Mouse (Mus musculus) heart, adult 11 months (tissue): ENCODE measurements around the gene Cyp51.
"Not testable (repeated sequence)": the region's sequence is repeated elsewhere in the genome, so short reads cannot be mapped to it uniquely, and the experiment has no call there.

Experiments
- DNase-seq: peaks from one replicate; pipeline ENCODE4 v3.0.0; 2022

Cyp51 gene

DNA sequence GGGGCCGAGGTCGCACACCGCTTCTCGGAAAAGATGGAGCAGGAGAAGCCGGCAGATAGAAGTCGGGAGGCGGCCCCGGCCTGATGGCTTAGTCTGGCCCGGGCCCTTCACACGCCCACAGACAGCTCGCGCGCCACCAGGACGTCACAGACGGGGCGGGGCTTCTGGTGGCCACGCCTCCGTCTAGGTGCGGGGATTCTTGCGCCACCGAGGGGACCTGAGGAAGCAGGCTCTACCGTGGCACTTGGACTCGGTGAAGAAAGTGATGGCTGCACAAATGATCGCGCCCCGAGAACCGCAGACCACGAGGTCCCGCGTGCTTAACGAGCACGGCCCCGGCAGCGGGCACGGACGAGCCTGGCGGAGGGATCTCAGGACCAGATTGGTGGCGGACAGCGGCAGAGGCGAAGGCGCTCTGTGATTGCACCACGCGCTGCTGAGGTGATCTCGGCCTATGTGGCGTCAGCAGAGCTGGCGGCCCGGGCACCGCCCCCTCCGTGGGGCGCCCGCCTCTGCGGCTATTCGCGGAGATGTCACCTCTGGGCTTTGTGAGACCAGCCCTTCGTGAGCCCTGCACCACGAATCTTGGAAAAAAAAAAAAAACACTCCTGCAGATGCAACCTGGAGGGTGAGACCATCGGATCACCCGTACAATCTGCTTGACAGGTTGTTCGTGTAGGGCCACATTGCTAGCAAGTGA, at the start of gene Cyp51:
Gene Cyp51 (minus strand): TSS at position 406 of the 700 bp plus-strand sequence.
- peak; percentile 99 for DNase-seq

DNA sequence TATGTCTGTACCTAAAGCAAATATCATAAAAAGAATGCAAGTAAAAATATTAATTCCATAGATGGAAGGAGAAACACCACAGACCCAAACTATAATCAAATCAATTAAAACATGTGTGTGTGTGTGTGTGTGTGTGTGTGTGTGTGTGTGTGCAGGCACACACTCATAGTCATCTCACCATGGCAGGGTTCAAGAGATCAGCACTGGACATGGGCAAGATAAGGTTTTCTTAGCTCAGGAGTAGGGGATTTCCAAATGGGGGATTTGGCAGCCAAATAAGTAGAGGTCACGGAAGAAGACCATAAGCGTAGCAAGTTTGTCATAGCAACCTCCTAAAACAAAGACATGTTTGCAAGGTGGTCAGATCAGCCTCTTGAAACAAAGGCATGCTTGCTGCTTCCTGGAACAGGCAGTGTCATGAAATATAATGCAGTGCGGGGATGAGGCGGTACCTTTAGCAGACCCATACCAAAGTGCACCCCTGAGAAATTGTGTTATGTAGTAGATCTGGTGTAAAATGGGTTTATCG, 8.1 kb upstream of the Cyp51 start:
- no peak for DNase-seq

DNA sequence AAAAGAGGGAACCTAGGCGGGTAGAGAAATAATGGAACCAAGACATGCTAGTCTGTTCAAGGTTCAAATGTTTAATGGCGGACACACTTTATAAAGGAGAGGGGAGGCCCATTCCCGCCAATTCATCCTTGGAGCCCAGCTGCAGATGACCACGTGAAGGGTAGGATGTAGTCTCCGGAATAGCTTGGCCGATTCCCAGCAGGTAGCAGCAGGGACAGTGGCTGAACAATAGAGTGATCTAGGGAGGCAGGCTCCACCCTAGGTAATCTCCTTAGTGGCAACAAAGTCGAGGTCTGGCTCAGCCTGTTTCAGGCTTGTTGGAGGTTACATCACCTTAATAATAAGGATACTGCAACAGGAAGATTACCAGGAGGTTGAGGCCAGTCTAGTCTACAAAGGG, 2.5 kb upstream of the Cyp51 start:
- not testable (repeated sequence) for DNase-seq

DNA sequence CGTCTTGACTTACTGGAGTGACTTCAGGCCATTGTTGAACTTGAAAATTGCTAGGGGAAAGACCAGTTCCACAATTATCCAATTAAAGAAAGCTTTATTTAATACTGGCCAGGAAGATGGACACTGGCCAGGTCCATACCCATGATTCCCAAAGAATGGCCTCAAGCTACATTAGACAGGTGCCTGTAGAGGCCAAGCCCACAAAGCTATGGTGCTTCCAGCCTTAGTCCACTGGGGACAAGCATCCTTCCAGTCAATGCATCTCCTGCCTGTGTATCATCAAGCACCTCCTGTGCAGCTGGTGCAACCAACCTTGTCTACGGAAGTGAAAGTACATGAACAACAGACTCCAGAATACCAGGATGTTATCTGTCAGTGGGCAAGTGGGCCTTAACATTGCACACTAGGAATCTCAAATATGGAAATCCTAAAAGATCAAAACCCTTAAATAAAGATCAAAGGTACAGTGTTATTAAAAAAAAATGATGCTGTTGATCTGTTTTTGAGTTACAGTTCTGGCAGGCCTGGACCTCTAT, 1.2 kb upstream of the Cyp51 start:
- DNase-seq = peak; percentile 54

DNA sequence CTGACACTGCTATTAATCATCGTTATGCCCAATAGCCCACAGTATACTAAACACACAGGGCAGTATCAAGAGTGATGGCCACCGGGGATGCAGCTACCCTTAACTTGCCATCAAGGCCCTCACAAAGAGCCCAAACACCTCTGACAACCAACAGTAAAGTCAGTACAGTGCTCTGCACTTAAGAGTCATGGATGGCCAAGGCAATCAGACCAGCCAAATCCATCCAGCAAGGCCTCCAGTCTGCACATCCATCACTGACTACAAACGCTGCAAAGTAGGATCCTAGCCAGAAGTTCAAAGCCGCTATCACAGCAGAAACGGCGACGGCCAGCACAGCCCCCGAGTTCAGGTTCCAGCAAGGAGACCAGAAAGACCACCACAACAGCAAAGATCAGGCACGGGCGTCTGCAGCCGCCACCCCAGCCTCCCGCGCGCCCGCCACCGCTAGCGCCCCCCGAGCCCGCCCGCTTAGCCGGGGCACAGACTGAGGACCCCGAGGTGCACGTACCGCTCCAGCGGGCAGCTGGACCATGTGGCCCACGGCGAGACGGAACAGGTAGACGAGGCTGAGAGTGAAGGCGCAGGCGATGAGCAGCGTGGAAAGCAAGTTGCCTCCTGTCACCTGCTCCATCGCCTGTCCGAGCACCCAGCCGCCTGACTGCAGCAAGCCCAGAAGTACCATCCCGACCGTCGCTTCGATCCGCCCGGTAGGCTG, 763 bp downstream of the Cyp51 start:
- DNase-seq = no peak

DNA sequence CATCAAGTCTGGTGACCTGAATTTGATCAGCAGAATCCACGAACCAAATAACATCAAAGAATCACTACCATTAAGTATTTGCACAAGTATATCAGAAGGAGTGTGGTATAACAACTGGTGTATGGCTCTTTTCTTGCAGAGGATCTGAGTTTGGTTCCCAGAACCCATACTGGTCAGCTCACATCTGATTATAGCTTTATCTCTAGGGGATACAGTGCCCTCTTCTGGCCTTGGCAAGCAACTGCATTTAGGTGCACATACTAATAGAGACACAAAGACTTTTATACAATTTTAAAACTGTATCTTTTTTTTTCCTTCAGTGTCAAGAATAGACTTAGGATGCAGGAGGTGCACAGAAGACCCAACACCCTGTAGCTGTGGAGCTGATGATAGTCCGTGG, 2.8 kb downstream of the Cyp51 start:
- peak; percentile 23 for DNase-seq

DNA sequence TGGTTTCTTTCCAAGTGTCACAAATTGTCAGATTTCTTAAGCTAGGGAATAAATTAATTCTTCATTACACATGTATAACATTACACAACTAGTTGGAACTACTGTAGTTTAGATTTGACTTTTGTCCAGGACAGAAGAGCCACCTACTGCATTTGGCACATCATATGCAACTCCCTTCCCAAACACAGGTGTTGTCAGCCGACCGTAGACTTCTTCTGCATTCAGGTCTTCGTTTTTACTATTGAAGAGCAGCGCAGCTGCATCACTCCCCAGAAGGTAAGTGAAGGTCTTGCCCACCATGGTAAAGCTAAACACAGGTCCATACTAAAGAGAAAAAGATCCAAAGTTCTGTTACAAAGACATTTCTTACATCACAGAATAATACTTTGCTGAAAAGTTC, 3.5 kb downstream of the Cyp51 start:
- DNase-seq = peak; percentile 74

DNA sequence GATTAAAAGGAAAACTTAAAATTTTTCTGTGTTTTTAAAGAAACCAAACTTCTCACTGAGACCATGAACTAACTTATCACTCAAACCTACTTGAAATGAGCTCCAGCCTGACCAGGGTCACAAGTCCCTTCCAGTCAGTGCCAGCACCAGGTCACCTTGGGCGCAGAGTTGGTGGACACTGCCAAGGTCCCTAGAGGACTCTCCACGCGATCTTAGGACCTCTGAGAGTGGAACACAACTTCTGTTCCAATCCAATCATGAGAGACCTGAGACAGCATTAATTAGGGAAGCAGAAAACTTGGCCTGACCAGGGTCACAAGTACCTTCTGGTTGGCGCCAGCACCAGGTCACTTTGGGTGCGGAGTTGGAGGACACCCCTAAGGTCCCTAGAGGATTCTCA, 10.1 kb downstream of the Cyp51 start:
- peak; percentile 87 for DNase-seq

DNA sequence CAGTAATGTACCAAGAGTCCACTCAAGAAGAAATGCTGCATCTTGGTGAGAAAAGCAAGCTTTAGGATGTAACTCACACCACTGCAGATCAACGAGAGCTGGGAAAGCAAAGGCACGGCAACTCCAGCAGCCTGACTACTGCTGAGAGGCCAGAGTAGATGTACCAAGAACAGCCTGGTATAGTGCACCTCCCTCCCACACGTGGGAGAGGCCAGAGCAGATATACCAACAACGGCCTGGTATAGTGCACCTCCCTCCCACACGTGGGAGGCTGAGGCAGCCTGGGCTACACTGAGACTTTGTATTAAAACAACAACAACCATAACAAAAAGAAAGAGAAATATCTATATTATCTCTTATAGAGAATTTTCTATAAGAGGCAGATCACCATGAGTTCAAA, 16.4 kb downstream of the Cyp51 start:
- DNase-seq = peak; percentile 72

DNA sequence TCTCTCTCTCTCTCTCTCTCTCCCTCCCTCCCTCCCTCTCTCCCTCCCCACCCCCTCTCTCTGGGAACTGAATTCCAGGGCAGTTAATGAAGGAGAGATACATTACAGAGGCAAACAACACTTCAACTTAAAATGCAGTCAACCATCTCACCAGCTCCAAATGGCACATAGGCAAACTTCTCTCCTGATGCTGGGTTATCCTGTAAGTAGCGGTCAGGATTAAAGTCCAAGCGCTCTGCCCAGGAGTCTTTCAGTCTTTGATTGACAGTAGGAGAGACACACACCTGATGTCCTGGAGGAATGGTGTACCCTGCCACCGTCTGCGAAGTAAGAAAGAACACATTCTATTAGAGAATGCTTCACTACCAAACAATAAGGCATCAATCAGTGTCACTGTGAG, 18.2 kb downstream of the Cyp51 start:
- no peak for DNase-seq

DNA sequence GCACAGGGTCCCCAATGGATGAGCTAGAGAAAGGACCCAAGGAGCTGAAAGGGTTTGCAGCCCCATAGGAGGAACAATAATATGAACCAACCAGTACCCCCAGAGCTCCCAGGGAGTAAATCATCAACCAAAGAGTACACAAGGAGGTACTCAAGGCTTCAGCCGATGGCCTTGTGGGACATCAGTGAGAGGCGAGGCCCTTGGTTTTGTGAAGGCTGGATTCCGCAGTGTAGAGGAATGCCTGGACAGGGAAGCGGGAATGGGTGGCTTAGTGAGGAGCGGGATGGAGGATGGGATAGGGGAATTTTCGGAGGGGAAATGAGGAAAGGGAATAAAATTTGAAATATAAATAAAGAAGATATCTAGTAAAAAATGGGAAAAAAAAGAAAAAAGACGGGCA, 19.6 kb downstream of the Cyp51 start:
- DNase-seq = no peak

DNA sequence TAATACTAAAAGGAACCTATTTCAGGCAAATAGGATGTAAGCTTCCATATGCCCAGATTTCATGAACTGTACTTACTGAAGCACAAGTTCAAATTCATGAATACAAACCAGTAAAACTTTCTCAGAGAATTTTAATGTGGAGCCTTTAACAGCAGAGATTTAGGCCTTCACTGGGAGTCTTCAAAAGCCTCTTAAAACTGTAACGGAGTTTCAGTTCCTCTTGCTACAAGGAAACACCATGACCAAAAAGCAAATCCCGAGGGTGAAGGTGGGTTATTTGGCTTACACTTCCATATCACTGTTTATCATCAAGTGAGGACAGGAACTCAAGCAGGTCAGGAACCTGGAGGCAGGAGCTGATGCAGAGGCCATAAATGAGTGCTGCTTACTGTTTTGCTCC, 23.0 kb downstream of the Cyp51 start:
- no peak for DNase-seq

DNA sequence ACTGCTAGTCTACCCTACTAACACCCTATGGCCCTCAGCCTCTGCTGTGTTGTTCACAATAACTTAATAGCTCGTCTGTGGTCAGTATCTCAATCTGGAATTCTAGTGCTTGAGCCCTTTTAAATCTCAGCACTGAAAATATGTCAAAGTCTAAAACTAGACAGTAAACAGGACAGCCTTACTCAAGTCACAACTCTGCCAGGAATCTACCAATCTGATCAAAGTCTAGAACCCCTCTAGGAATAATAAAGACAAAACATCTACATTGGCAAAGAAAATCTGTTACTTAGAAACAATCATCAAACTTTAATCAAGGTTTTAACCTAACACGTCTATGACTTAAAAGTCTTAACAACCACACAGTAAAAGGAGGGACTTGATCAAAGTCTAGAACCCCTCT, 23.7 kb downstream of the Cyp51 start:
- DNase-seq = peak; percentile 12

DNA sequence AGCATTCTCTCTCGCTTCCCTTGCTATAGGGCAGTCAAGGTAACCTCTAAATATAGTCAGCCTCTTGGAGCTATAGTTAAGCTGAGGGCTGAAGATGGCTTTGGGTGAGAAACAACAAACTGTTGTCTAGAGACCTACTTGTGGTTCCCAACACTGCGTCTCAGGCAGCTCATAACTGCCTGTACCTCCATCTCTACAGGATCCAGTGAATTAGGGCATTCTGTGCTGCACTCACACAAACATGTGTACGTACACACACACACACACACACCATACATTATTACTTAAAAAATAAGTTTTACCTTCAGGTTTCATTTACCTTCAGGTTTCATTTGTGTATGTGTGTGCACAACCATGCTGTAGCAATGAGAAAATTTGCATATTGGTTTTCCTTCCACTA, 25.5 kb downstream of the Cyp51 start:
- DNase-seq = no peak

DNA sequence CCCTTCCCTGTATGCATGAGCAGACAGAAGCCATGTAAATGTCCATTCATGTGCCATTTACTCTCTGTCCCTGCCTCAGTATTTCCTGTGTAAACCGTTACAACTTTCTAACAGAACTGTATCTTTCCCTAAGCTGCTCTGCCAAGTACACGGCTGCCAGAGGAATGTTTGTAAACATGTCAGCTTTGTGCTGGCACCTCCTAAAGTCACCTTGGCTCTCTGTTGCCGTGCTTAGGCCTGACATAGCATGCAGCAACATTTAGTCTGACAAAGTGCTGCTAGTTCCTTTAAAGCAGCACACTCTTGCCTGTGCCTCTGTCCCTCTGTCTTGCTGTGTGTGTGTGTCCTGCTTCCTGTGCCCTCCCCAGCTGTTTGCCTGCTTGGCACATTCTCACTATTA, 37.3 kb downstream of the Cyp51 start:
- DNase-seq = no peak

DNA sequence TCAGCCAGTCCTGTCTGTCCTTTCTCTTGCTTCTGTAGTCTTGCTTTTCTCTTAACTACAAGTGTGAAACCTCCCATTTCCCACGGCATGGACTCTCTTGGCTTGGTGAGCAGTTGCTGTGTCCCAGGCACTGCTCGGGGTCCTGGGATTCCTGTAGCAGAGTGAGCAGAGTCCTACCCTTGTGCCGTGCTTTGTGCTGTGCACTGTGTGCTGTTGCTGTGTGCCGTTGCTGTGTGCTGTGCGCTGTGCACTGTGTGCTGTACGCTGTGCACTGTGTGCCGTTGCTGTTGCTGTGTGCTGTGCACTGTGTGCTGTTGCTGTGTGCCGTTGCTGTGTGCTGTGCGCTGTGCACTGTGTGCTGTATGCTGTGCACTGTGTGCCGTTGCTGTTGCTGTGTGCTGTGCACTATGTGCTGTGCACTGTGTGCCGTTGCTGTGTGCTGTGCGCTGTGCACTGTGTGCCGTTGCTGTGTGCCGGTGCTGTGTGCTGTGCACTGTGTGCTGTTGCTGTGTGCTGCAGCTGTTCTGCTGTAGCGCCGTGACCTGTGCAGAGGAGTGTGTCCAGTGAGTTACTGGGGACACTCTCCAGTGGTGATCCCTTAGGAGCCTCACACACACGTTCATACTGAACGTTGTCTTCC, 38.0 kb downstream of the Cyp51 start:
- no peak for DNase-seq

DNA sequence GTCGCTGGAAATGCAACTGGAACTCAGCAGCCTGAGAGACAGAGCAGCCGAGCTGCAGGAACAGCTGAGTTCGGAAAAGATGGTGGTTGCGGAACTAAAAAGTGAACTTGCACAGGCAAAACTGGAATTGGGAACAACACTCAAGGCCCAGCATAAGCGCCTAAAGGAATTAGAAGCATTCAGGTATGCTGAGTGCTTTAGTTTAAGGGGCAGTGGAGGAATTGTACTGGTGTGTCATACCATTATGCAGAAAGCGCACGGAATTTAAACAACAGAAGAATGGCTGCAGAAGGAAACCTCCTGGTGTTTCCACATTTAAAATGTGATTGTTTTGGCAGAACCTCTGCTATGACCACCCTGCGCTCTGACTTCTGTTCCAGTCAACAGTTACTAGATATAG, 44.2 kb downstream of the Cyp51 start:
- DNase-seq = no peak

DNA sequence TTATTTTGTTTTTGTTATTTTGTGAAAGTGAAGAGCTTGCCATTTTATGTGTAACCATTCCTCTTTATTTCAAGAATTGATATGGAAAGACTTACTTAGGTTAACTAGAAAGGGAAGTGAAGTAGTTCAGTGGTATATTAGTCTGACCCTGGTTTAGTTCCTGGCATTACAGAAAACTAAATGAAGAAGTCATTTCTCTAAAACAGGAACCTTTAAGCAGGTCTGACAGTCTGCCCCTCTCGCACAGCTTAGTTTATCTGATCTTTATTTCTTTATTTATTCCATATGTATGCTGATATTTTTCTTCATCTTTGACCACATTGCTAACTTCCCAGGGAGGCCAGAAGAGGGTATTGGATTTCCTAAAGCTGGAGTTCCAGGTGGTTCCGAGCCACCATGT, 63.6 kb downstream of the Cyp51 start:
- DNase-seq = no peak

DNA sequence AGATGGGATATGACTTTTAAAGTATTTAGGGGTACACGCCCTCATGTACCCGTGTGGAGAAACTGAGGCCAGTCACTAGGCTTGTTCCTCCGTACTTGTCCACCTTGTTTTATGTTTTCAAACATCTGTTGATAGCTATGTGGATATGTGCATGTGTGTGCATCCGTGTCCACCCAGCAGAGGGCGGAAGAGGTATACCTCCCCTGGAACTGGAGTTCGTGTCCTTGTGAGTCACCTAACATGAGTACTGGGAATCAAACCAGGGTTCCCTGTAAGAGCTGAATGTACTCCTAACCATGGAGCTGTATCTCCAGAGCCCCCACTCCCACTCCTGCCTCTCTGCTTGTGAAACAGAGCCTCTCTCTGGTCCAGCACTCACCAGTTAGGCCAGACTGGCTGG, 64.2 kb downstream of the Cyp51 start:
- DNase-seq = peak; percentile 82

DNA sequence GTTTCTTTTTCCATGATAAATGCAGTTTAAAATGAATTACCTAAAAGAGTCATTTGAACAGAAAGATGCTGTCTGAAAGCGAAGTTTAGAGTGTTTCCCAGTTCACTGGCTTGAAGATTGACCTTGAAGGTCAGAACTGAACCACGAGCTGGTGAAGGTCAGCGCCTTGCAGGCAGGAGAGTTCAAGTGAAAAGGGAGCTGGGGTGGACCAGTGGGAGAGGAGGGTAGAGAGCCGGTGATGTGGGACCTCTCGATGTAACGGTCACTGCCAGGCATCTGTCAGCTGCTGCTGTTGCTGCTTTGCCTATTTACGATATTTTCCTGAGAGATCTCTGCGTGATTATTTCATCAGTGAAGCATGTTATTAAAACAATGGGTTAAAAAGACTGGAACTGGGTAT, 65.2 kb downstream of the Cyp51 start:
- peak; percentile 82 for DNase-seq

DNA sequence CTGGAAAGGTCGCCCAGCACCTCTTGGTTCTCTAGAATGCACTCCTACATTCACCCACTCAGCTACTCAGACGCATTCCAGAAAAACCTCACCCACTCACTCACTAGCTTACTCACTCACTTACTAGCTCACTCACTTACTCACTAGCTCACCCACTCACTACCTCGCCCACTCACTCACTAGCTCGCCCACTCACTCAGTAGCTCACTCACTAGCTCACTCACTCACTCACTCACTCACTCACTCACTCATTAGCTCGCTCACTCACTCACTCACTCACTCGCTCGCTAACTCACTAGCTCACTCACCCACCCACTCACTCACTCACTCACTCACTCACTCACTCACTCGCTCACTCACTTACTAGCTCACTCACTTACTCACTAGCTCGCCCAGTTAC, 67.9 kb downstream of the Cyp51 start:
- no peak for DNase-seq

DNA sequence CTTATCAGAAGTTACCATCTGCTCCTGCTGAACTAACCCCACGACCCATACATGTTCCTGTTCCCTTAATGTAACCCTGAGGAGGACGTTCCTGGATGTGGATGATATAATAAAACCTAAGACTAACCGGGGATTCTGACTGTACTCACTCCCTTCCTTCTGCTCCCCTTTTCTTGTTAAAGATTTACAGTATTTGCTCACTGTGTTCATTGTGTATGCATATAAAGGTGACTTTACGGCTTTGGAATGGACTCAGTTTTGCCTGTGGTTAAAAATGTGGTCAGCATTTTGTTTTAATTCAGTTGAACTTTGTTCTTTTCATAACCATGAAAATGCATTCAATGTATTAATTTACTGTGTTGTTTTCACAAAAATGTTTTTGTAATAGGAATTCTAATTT, 72.7 kb downstream of the Cyp51 start:
- no peak for DNase-seq
